Mouse (Mus musculus) E14TG2a.4 (cell line): ENCODE measurements around the gene Gm35549.

ENCODE experiments used
- CTCF ChIP-seq: conservative IDR thresholded peaks from 2 replicates; pipeline ENCODE4 v1.5.1; 2014; ENCODE audit warnings: low read length
- NANOG ChIP-seq: IDR thresholded peaks from 2 replicates; pipeline ENCODE4 v1.6.1; 2014; ENCODE audit warnings: borderline replicate concordance, low read length, mixed read lengths
- POU5F1 ChIP-seq: IDR thresholded peaks from 2 replicates; pipeline ENCODE4 v1.6.1; 2014; ENCODE audit warnings: low read length, borderline replicate concordance

DNA sequence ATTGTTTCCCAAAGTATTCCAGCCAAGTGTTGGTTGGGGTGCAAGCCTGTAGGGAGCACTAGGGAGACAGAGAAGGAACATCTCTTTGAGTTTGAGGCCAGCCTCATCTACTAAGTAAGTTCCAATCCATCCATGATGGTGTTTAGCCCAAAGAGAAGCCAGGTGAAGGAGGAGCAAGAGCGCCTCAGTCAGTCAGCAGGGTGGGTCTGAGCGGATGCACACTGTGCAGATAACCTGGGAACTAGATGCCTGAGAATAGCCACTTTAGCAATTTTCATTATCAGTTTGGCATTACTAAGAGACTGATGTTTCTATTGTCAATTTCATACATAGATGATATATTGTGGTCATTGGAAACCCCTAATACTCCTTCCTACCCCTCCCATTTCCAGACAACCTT, 29.1 kb downstream of the Gm35549 start:
- TF ChIP-seq CTCF = no peak
- TF ChIP-seq POU5F1 = no peak
- no peak for TF ChIP-seq NANOG
